Mouse (Mus musculus) cerebellum, adult 2 months (tissue): ENCODE data around the gene Tesk2. TPM values are rescaled to one million over a fixed set of nuclear protein-coding genes. Genes with fewer than 3 reads are reported as not detected.

Experiments
- DNase-seq, 2 experiments: peaks; one replicate each; pipeline ENCODE4 v3.0.0; 2021
- H3K27ac ChIP-seq: fragments of 200-500 bp; 2 replicates; pipeline ENCODE4 v1.5.1; 2012; ENCODE audit warnings: low read length, control low read depth, inconsistent platforms; ENCODE audit not compliant: insufficient read depth
- H3K27me3 ChIP-seq: fragments of 200-500 bp; 2 replicates; pipeline ENCODE4 v1.6.1; 2012; ENCODE audit warnings: inconsistent platforms, mild to moderate bottlenecking, low read length, moderate library complexity; ENCODE audit not compliant: control insufficient read depth, insufficient read depth
- H3K4me1 ChIP-seq: fragments of 200-500 bp; 2 replicates; pipeline ENCODE4 v1.6.1; 2011; ENCODE audit warnings: low read length; ENCODE audit not compliant: control insufficient read depth, insufficient read depth
- H3K4me3 ChIP-seq: fragments of 200-500 bp; replicated peaks from 2 replicates; pipeline ENCODE3; 2011; ENCODE audit warnings: mild to moderate bottlenecking, low read depth, low read length, control low read depth; ENCODE audit not compliant: insufficient read depth
- CTCF ChIP-seq: fragments of 200-500 bp; IDR thresholded peaks from 2 replicates; pipeline ENCODE4 v1.5.1; 2011; ENCODE audit warnings: low read depth, mild to moderate bottlenecking, control low read depth, low read length, moderate library complexity, borderline replicate concordance; ENCODE audit not compliant: insufficient read depth
- POLR2A ChIP-seq: fragments of 200-500 bp; IDR thresholded peaks from 2 replicates; pipeline ENCODE4 v1.6.1; 2011; ENCODE audit warnings: low read length, control low read depth, borderline replicate concordance; ENCODE audit not compliant: insufficient read depth
- WGBS: fragments of 180-500 bp; shearing (Covaris S2); methylation state at CpG from one replicate; pipeline ENCODE4 v1.1.7; 2018; 5-methylcytosine and 5-hydroxymethylcytosine counted together
- polyA plus RNA-seq: library from polyadenylated mRNA; depleted of rRNA; stranded (reverse); fragments of >200 nt; gene quantifications from 2 replicates; pipeline ENCODE4 v1.2.3, GENCODE M21; 2012

Gene Tesk2
- polyA plus RNA-seq, 1 experiment: 10.0 TPM

DNA sequence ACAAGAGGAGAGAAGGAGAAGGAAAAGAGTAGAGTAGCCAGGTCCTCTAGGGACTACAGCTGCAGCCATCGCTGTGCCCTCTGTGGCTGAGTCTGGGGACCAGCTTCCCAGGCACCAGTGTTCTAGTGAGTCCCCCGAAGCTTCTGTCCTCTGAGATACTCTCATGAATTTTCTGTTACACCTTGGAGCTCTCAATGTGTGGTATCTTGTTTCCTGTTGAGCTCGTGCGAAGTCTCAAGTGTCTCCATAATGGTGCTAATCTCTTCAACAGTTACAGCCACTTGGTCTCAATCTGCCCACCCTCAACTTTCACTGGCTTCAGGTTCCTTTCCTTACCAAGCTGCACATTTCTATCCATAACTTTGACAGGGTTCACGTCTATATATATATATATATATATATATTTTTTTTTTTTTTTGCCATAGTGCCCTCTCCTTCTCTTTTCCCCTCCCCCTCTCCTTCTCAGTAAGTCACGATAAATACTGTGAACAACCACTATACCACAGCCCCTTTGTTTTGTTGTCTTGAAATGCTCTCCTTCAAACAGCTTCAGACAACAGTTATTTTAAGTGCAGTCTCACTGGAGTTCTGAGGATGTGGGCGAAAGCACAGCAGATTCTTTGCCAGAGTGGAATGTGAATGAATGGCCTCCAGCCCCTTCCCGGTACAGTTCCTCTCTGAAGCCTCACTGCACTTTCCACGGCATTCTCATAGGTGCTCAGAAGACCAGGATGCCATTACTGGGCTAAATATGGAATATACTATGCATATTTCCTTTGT is 18.4 kb downstream of the Tesk2 start:
- 90% methylated on average over 9 of the region's 9 CpGs for WGBS
- Histone ChIP-seq H3K27ac (no peak overlapping the region), H3K4me1 (no peaks in the 10 kb centered on the region), H3K27me3 (no peaks in the 10 kb centered on the region), H3K4me3 (no peak overlapping the region)
- TF ChIP-seq CTCF (no peak), POLR2A (no peak)
- no peak for DNase-seq

GRCm38 (mm10) chr4:116749750-116750149 is 29.0 kb downstream of the Tesk2 start:
- no peak for DNase-seq
- TF ChIP-seq POLR2A (no peak), CTCF (no peak)
- no peaks in the 10 kb centered on the region for H3K27me3 ChIP-seq
- WGBS: 85% methylated on average over 2 of the region's 2 CpGs
- H3K27ac ChIP-seq: no peak overlapping the region
- no peak overlapping the region for H3K4me3 ChIP-seq
- no peaks in the 10 kb centered on the region for H3K4me1 ChIP-seq

GRCm38 (mm10) chr4:116761914-116762313 is 41.2 kb downstream of the Tesk2 start:
- 82% methylated on average over 2 of the region's 2 CpGs for WGBS
- TF ChIP-seq CTCF: no peak
- no peak for TF ChIP-seq POLR2A
- H3K27me3 ChIP-seq: no peaks in the 10 kb centered on the region

GRCm38 (mm10) chr4:116764001-116764400 is 43.3 kb downstream of the Tesk2 start:
- WGBS: 89% methylated on average over 5 of the region's 5 CpGs
- Histone ChIP-seq H3K4me3 (no peak overlapping the region), H3K27ac (no peak overlapping the region), H3K27me3 (no peaks in the 10 kb centered on the region), H3K4me1 (no peaks in the 10 kb centered on the region)
- no peak for DNase-seq
- TF ChIP-seq POLR2A: no peak
- TF ChIP-seq CTCF: no peak

More at GRCm38 (mm10) chr4:116761914-116762313, 41.2 kb downstream of the Tesk2 start:
- Histone ChIP-seq H3K27ac (no peak overlapping the region), H3K4me1 (no peaks in the 10 kb centered on the region), H3K4me3 (no peak overlapping the region)
- DNase-seq: no peak

DNA sequence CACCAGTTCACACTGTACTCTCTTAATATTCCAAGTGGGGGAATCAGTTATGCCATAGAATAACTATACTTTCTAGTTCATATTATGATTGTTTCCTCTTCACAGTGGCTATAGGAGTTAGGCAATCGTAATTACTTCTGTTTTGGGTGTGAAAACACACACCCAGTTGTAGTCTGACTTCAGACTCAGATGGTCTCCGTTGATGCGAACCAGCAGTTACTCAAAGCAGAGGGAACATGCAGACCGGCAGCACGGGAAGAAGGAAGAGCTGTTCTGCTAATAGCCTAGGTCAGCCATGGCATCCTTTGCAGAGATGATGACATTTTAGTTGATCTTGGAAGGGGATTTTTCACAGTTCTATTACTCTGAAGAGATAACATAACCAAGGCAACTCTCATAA is 47.8 kb downstream of the Tesk2 start:
- DNase-seq: no peak
- TF ChIP-seq CTCF (no peak), POLR2A (no peak)
- Histone ChIP-seq H3K27me3 (no peaks in the 10 kb centered on the region), H3K4me3 (no peak overlapping the region), H3K27ac (no peak overlapping the region), H3K4me1 (no peaks in the 10 kb centered on the region)
- WGBS: 88% methylated on average over 5 of the region's 5 CpGs

GRCm38 (mm10) chr4:116769060-116769459 is 48.3 kb downstream of the Tesk2 start:
- TF ChIP-seq POLR2A (no peak), CTCF (no peak)
- DNase-seq: no peak
- Histone ChIP-seq H3K4me1 (no peaks in the 10 kb centered on the region), H3K27ac (no peak overlapping the region), H3K4me3 (no peak overlapping the region), H3K27me3 (no peaks in the 10 kb centered on the region)

GRCm38 (mm10) chr4:116776391-116776790 is 55.6 kb downstream of the Tesk2 start:
- Histone ChIP-seq H3K27ac (no peak overlapping the region), H3K4me3 (no peak overlapping the region), H3K4me1 (no peaks in the 10 kb centered on the region), H3K27me3 (no peaks in the 10 kb centered on the region)
- WGBS: 87% methylated on average over 5 of the region's 5 CpGs
- no peak for DNase-seq
- no peak for TF ChIP-seq POLR2A
- TF ChIP-seq CTCF: no peak

DNA sequence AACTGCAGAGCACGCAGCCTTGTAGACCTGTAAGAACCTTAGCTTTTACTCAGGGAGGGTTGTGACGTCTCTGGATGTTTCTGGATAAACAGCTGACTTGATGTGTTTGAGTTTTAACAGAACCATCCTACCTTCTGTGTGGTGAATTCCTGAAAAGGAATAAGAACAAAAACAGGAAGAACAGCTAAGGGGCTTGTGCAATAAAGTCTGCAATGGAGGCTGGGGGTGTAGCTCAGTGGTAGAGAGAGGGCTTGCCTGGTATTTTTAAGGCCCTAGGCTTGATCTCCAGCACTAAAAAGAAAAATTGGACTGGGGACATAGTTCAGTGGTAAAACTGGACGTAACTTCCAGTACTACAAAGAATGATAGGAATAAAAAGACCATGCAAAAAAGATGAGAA is 56.3 kb downstream of the Tesk2 start:
- Histone ChIP-seq H3K4me1 (no peaks in the 10 kb centered on the region), H3K27me3 (no peaks in the 10 kb centered on the region), H3K4me3 (no peak overlapping the region), H3K27ac (no peak overlapping the region)
- no peak for TF ChIP-seq POLR2A
- TF ChIP-seq CTCF: no peak
- no peak for DNase-seq
- 94% methylated on average over 3 of the region's 3 CpGs for WGBS
